Mouse (Mus musculus) 3T3-L1 (cell line): ENCODE measurements around the gene Gstt3.

Experiments used
- DNase-seq: peaks from one replicate; pipeline ENCODE4 v3.0.0-alpha.2; 2015; ENCODE audit warnings: low read depth, low spot score

Gene Gstt3

GRCm38 (mm10) chr10:75780769-75781578 lies at the start of gene Gstt3, which contains the start of gene Gm20441:
TSS of gene Gstt3 (minus strand) at chr10:75781414.
TSS of gene Gm20441 (minus strand) at chr10:75780954.
- peak; percentile 86 for DNase-seq

GRCm38 (mm10) chr10:75830275-75830670 lies 49.1 kb upstream of the Gstt3 start:
- no peak for DNase-seq

GRCm38 (mm10) chr10:75829529-75830274 lies 48.5 kb upstream of the Gstt3 start:
- DNase-seq, result no peak

GRCm38 (mm10) chr10:75828500-75828931 lies 47.3 kb upstream of the Gstt3 start:
- peak; percentile 81 for DNase-seq

- peak; percentile 95 for DNase-seq
These were observed 46.6 kb upstream of the Gstt3 start for GRCm38 (mm10) chr10:75827668-75828360.

- no peak for DNase-seq
These were observed 43.3 kb upstream of the Gstt3 start for GRCm38 (mm10) chr10:75824530-75824929.

GRCm38 (mm10) chr10:75823782-75824181 lies 42.6 kb upstream of the Gstt3 start:
- no peak for DNase-seq

- no peak for DNase-seq
These were observed 41.2 kb upstream of the Gstt3 start, which contains the start of gene Gstt4 for GRCm38 (mm10) chr10:75822443-75822842. TSS of gene Gstt4 (minus strand) at chr10:75822543.

GRCm38 (mm10) chr10:75819882-75820281 lies 38.7 kb upstream of the Gstt3 start:
- DNase-seq, result no peak

GRCm38 (mm10) chr10:75818641-75819040 lies 37.4 kb upstream of the Gstt3 start:
- DNase-seq, result no peak

GRCm38 (mm10) chr10:75804217-75804616 lies 23.0 kb upstream of the Gstt3 start:
- DNase-seq, result no peak

- peak; percentile 20 for DNase-seq
These were observed 17.0 kb upstream of the Gstt3 start, which contains the start of gene Gstt1 for GRCm38 (mm10) chr10:75798176-75798696. TSS of gene Gstt1 (minus strand) at chr10:75798584.

- DNase-seq, result peak; percentile 42
These were observed 16.5 kb upstream of the Gstt3 start for GRCm38 (mm10) chr10:75797619-75798175.

- no peak for DNase-seq
These were observed 15.7 kb upstream of the Gstt3 start for GRCm38 (mm10) chr10:75796731-75797516.

- DNase-seq, result peak; percentile 49
These were observed 13.7 kb upstream of the Gstt3 start for GRCm38 (mm10) chr10:75794880-75795279.

- DNase-seq, result no peak
These were observed 9.6 kb upstream of the Gstt3 start for GRCm38 (mm10) chr10:75790773-75791172.

GRCm38 (mm10) chr10:75789841-75790240 lies 8.6 kb upstream of the Gstt3 start:
- DNase-seq, result no peak

GRCm38 (mm10) chr10:75789081-75789735 lies 8.0 kb upstream of the Gstt3 start:
- no peak for DNase-seq

GRCm38 (mm10) chr10:75788277-75788676 lies 7.1 kb upstream of the Gstt3 start:
- DNase-seq, result no peak

- no peak for DNase-seq
These were observed 4.2 kb upstream of the Gstt3 start for GRCm38 (mm10) chr10:75785442-75785841.
